Mouse (Mus musculus): ENCODE results near the gene Dcaf15. TPM values are rescaled to one million over a fixed set of nuclear protein-coding genes. Genes with fewer than 3 reads are reported as not detected.
A peak's percentile ranks its signal among the peaks of the same experiment; 100 is the strongest.

Dcaf15 gene
- total RNA-seq (2012; rRNA removed) (34.4 and 37.0 TPM in 2 replicates), polyA plus RNA-seq (2012; ENCODE audit: insufficient read depth in 1 of 2, insufficient read length in 2 of 2, low read depth in 1 of 2, low replicate concordance in 2 of 2, missing spikeins in 1 of 2) (10 to 100 TPM in 1 of 2 experiments, not detected in 1; 56.1 TPM)

- Histone ChIP-seq H3K9ac (ENCODE audit: control insufficient read depth, low read depth, low read length, poor library complexity, severe bottlenecking) (peak within 1 kb of the TSS; percentile 58), H3K4me3 (ENCODE audit: control insufficient read depth in 1 of 2, insufficient read depth in 1 of 2, low read depth in 2 of 2, low read length in 2 of 2) (peak within 1 kb of the TSS; percentile 58 to 73), H3K36me3 (ENCODE audit: control insufficient read depth in 1 of 2, insufficient read depth in 2 of 2, low read length in 2 of 2) (peaks cover 0 to 9% of the 10 kb centered on the region in 2 experiments; a peak in 2 of 4 replicates), H3K27me3 (ENCODE audit: control insufficient read depth in 1 of 2, insufficient read depth in 2 of 2, low read length in 2 of 2) (no peaks in the 10 kb centered on the region), H3K27ac (ENCODE audit: control insufficient read depth, low read depth, low read length) (no peak within 1 kb of the TSS), H3K9me3 (replicated peaks; ENCODE audit: insufficient read depth, low read length) (no peaks in the 10 kb centered on the region), H3K4me1 (ENCODE audit: control insufficient read depth in 1 of 2, insufficient read depth in 2 of 2, low read length in 2 of 2) (peaks cover 2 to 13% of the 10 kb centered on the region in 2 experiments; a peak in 3 of 4 replicates), H3K79me2 (ENCODE audit: control insufficient read depth, insufficient read depth, low read length, poor library complexity) (peaks cover 9% of the 10 kb centered on the region)
- peak; percentile 99 for DNase-seq (ENCODE audit: low read depth, low spot score)
- peak; percentile 90 for TF ChIP-seq ELF1 (IDR thresholded peaks at IDR 0.05; ENCODE audit: low read depth, low read length)
- TF ChIP-seq EP300 (IDR thresholded peaks at IDR 0.05; ENCODE audit: low read depth in 1 of 2, low read length in 2 of 2) = no peak
- TF ChIP-seq USF1 (IDR thresholded peaks at IDR 0.05; ENCODE audit: low read depth, low read length) = no peak
- peak; percentile 34; the same call in 1 of the 2 replicates for TF ChIP-seq GATA1 (IDR thresholded peaks at IDR 0.05; ENCODE audit: low read depth, low read length)
- no peak; the same call in 1 of the 2 replicates for TF ChIP-seq TBP (IDR thresholded peaks at IDR 0.05; ENCODE audit: low read depth, low read length)
- no peak for TF ChIP-seq UBTF (IDR thresholded peaks at IDR 0.05; ENCODE audit: borderline replicate concordance, insufficient read depth, low read depth, low read length)
- TF ChIP-seq KAT2A (conservative IDR thresholded peaks at IDR 0.05; ENCODE audit: low read depth, low read length) = peak; percentile 48; the same call in 1 of the 2 replicates
- no peak for TF ChIP-seq TAL1 (IDR thresholded peaks at IDR 0.05; ENCODE audit: low read length)
- no peak for TF ChIP-seq MEF2A (IDR thresholded peaks at IDR 0.05; ENCODE audit: extremely low read depth, insufficient replicate concordance, low read depth, low read length, poor library complexity, severe bottlenecking)
- TF ChIP-seq ETS1 (IDR thresholded peaks at IDR 0.05; ENCODE audit: low read depth, low read length) = no peak
- TF ChIP-seq POLR2AphosphoS2 (IDR thresholded peaks at IDR 0.05; ENCODE audit: low read length) = 0 out of 2 replicates have a peak, but pooled peaks have one; percentile 34
- TF ChIP-seq MAFK (IDR thresholded peaks at IDR 0.05; ENCODE audit: borderline replicate concordance, low read depth, low read length) = no peak
- peak in 1 of 2 experiments; percentile 67; a peak in 2 of 4 replicates for TF ChIP-seq POLR2A (IDR thresholded peaks at IDR 0.05; ENCODE audit: control insufficient read depth in 1 of 2, insufficient read depth in 1 of 2, low read depth in 1 of 2, low read length in 2 of 2, poor library complexity in 1 of 2)
- no peak for TF ChIP-seq CHD1 (IDR thresholded peaks at IDR 0.05; ENCODE audit: low read depth, low read length)
- TF ChIP-seq CHD2 (IDR thresholded peaks at IDR 0.05; ENCODE audit: low read length) = peak; percentile 77
- TF ChIP-seq MYC (IDR thresholded peaks at IDR 0.05; ENCODE audit: low read depth, low read length) = no peak
- no peak for TF ChIP-seq JUND (IDR thresholded peaks at IDR 0.05; ENCODE audit: low read depth, low read length)
- no peak for TF ChIP-seq USF2 (IDR thresholded peaks at IDR 0.05; ENCODE audit: borderline replicate concordance in 1 of 2, insufficient read depth in 1 of 2, low read depth in 1 of 2, low read length in 2 of 2)
- TF ChIP-seq MYB (IDR thresholded peaks at IDR 0.05; ENCODE audit: low read depth, low read length) = no peak
- no peak for TF ChIP-seq ZC3H11A (IDR thresholded peaks at IDR 0.05; ENCODE audit: low read depth, low read length)
- no peak for TF ChIP-seq ZMIZ1 (IDR thresholded peaks at IDR 0.05; ENCODE audit: low read depth, low read length)
- TF ChIP-seq HCFC1 (IDR thresholded peaks at IDR 0.05; ENCODE audit: low read depth, low read length) = peak; percentile 77
- peak; percentile 68; the same call in 1 of the 2 replicates for TF ChIP-seq SIN3A (IDR thresholded peaks at IDR 0.05; ENCODE audit: low read length)
- TF ChIP-seq GABPA (IDR thresholded peaks at IDR 0.05; ENCODE audit: low read depth, low read length) = no peak
- TF ChIP-seq BHLHE40 (IDR thresholded peaks at IDR 0.05; ENCODE audit: borderline replicate concordance, low read depth, low read length) = no peak
- no peak for TF ChIP-seq ZKSCAN1 (IDR thresholded peaks at IDR 0.05; ENCODE audit: low read depth, low read length)
- TF ChIP-seq RCOR1 (IDR thresholded peaks at IDR 0.05; ENCODE audit: low read depth, low read length) = no peak
- TF ChIP-seq MAZ (IDR thresholded peaks at IDR 0.05; ENCODE audit: low read depth, low read length) = peak; percentile 86; the same call in 1 of the 2 replicates
- peak; percentile 62 for TF ChIP-seq TCF12 (IDR thresholded peaks at IDR 0.05; ENCODE audit: low read depth, low read length)
- no peak for TF ChIP-seq CTCF (IDR thresholded peaks at IDR 0.05 in 2 of 3, conservative IDR thresholded peaks at IDR 0.05 in 1 of 3; ENCODE audit: control insufficient read depth in 1 of 3, insufficient read depth in 1 of 3, low read depth in 2 of 3, low read length in 3 of 3, poor library complexity in 1 of 3, severe bottlenecking in 1 of 3)
- peak; percentile 46; the same call in 1 of the 2 replicates for TF ChIP-seq MAX (IDR thresholded peaks at IDR 0.05; ENCODE audit: low read length)
- TF ChIP-seq MXI1 (IDR thresholded peaks at IDR 0.05; ENCODE audit: low read depth, low read length) = no peak
- no peak for TF ChIP-seq E2F4 (IDR thresholded peaks at IDR 0.05; ENCODE audit: borderline replicate concordance, low read depth, low read length)
- TF ChIP-seq NRF1 (IDR thresholded peaks at IDR 0.05; ENCODE audit: insufficient read depth, low read depth, low read length, poor library complexity, severe bottlenecking) = 0 out of 2 replicates have a peak, but pooled peaks have one; percentile 9
Measured at GRCm38 (mm10) chr8:84104697-84105609, at the start of gene Dcaf15. Gene Dcaf15 (minus strand): TSS chr8:84104768.

All from MEL (cell line).